Mouse (Mus musculus): ENCODE data around the gene Ggnbp2. TPM values are rescaled to one million over a fixed set of nuclear protein-coding genes. Genes with fewer than 3 reads are reported as not detected.
A peak's percentile ranks its signal among the peaks of the same experiment; 100 is the strongest.
"Not testable (repeated sequence)": the region's sequence is repeated elsewhere in the genome, so short reads cannot be mapped to it uniquely, and the experiment has no call there.

Ggnbp2 gene
- total and polyA plus RNA-seq, 3 experiments = 142 to 170 (median 156) TPM

DNA sequence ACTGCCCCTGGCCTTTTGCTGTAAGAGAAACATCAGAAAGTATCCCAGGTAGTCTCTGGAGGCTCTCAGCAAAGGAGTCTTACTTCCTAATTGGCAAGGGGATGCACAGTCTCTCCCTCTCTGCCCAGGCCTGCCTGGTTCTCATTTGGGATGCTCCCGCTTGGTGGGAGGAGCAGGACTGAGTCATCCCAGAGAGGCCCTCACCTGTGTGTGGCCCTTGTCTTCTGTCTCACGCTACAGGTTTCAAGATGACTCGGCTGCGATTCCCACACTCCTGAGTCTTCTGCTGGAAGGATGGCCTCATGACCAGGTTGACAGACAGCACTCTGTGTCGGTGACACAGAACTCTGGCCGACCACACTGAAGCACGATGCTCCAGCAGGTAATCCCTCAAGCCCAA is 11.7 kb upstream of the Ggnbp2 start:
- peaks cover 72% of the 10 kb centered on the region for H3K36me3 ChIP-seq (replicated peaks)
- no peak for DNase-seq (ENCODE audit: low spot score)
- H3K4me3 ChIP-seq (ENCODE audit: low read depth, low read length) = no peak overlapping the region
- no peaks in the 10 kb centered on the region for H3K9me3 ChIP-seq (replicated peaks)
- no peak for ATAC-seq (ENCODE audit: extremely low read depth, insufficient number of reproducible peaks, low FRiP score, poor library complexity, severe bottlenecking)
- peaks cover 45% of the 10 kb centered on the region for H3K4me1 ChIP-seq (ENCODE audit: insufficient read depth, low read depth, low read length)
- H3K27me3 ChIP-seq (ENCODE audit: insufficient read depth, low read length) = no peaks in the 10 kb centered on the region
- TF ChIP-seq GATA1 (IDR thresholded peaks at IDR 0.05; ENCODE audit: borderline replicate concordance, low read length) = no peak
- no peak for TF ChIP-seq TAL1 (conservative IDR thresholded peaks at IDR 0.05; ENCODE audit: low read depth, low read length)
- TF ChIP-seq CTCF (IDR thresholded peaks at IDR 0.05; ENCODE audit: low read depth, low read length) = no peak
- TF ChIP-seq POLR2AphosphoS5 (IDR thresholded peaks at IDR 0.05; ENCODE audit: insufficient replicate concordance, low read depth, low read length) = no peak
- no peak for TF ChIP-seq GATA2 (IDR thresholded peaks at IDR 0.05; ENCODE audit: borderline replicate concordance, low read depth, low read length)

DNA sequence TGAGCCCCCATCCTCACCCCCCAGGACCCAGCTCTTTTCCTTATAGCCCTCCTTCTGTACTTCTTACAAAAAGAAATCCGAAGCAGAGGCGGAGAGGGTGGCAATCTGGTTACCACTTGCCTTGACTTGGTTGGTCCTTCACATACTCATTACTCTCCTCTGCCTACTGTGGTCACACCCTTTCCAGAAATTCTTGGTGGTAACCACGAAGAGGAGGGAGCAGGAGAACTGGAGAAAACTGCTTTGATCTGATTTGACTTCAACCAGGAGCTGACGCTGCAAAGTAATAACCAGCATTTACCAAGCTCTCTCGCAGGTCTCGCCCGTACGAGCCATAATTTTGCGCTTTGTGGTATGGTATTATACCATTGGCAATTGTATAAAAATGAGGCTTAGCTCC is 10.4 kb upstream of the Ggnbp2 start:
- Histone ChIP-seq H3K4me3 (ENCODE audit: low read depth, low read length) (peak overlapping the region; percentile 85), H3K36me3 (replicated peaks) (peaks cover 70% of the 10 kb centered on the region), H3K9me3 (replicated peaks) (no peaks in the 10 kb centered on the region), H3K4me1 (ENCODE audit: insufficient read depth, low read depth, low read length) (peaks cover 52% of the 10 kb centered on the region), H3K27me3 (ENCODE audit: insufficient read depth, low read length) (no peaks in the 10 kb centered on the region)
- ATAC-seq (ENCODE audit: extremely low read depth, insufficient number of reproducible peaks, low FRiP score, poor library complexity, severe bottlenecking) (no peak), DNase-seq (ENCODE audit: low spot score) (no peak)
- TF ChIP-seq CTCF (IDR thresholded peaks at IDR 0.05; ENCODE audit: low read depth, low read length) (no peak), TAL1 (conservative IDR thresholded peaks at IDR 0.05; ENCODE audit: low read depth, low read length) (no peak), GATA2 (IDR thresholded peaks at IDR 0.05; ENCODE audit: borderline replicate concordance, low read depth, low read length) (no peak), POLR2AphosphoS5 (IDR thresholded peaks at IDR 0.05; ENCODE audit: insufficient replicate concordance, low read depth, low read length) (no peak), GATA1 (IDR thresholded peaks at IDR 0.05; ENCODE audit: borderline replicate concordance, low read length) (no peak)

DNA sequence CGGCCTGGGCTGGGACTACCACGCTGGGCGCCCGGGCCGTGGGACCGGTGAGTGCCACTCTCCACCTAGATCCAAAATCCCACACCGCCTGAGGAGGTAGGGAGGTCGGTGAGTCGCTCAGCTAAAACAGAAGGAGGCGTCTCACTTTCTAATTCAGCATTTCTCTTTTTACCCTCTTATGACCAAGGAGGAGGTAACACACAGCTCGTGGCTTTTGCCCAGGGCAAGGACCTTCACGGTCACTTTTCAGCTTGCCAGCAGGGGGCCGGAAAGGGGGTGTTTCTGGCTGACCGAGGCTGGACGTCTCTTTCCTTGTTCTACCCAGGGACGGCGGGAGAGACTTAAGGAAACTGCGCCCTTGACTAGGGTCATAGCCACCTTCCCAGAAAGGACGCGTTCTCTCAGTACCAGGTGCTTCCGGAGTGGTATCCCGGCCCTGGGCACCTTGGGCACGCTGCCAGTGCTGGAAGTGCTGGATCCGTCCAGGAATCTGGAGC is 9.9 kb upstream of the Ggnbp2 start:
- peaks cover 68% of the 10 kb centered on the region for H3K36me3 ChIP-seq (replicated peaks)
- DNase-seq (ENCODE audit: low spot score) (peak; percentile 37), ATAC-seq (ENCODE audit: extremely low read depth, insufficient number of reproducible peaks, low FRiP score, poor library complexity, severe bottlenecking) (0 out of 2 replicates have a peak, but pooled peaks have one; percentile 22)
- peak overlapping the region; percentile 85 for H3K4me3 ChIP-seq (ENCODE audit: low read depth, low read length)
- H3K9me3 ChIP-seq (replicated peaks) = no peaks in the 10 kb centered on the region
- H3K4me1 ChIP-seq (ENCODE audit: insufficient read depth, low read depth, low read length) = peaks cover 52% of the 10 kb centered on the region
- TF ChIP-seq TAL1 (conservative IDR thresholded peaks at IDR 0.05; ENCODE audit: low read depth, low read length) (no peak), POLR2AphosphoS5 (IDR thresholded peaks at IDR 0.05; ENCODE audit: insufficient replicate concordance, low read depth, low read length) (no peak), GATA2 (IDR thresholded peaks at IDR 0.05; ENCODE audit: borderline replicate concordance, low read depth, low read length) (no peak), CTCF (IDR thresholded peaks at IDR 0.05; ENCODE audit: low read depth, low read length) (no peak), GATA1 (IDR thresholded peaks at IDR 0.05; ENCODE audit: borderline replicate concordance, low read length) (no peak)
- H3K27me3 ChIP-seq (ENCODE audit: insufficient read depth, low read length) = no peaks in the 10 kb centered on the region

DNA sequence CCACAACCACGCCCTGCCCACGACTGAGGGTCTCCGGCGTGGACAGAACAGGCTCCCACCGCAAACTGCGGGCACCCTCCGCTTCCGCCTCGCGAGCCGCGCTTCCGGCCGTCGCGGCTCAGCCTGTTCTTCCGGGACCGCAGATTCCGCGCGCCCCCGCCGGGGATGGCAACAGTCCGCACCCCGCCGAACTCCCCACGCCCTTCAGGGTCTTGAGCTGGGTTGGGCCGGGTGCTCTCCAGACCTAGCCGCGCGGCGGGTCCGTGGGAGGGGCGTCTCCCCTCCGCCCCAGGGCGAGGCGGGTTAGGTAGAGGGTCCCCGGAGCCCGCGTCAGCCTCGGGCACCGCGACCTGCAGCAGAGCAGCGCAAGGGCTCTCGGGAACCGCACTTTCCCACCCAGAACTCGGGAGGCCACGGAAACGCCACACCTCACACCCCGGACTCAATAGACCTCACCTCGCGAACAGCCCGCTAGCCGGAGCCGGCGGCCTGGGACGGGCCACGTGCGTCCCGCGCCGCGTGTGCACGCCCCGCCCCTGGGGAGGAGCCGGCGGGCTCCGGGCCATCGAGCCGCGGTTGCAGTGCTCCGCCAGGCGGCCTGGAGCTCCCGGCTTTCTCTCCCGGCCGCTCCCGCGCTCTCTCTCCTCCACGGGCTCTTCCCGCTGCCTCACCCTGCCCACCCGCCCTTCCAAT is 9.3 kb upstream of the Ggnbp2 start, which contains the start of the genes Myo19 and Pigw:
Gene Myo19 (plus strand): TSS at position 377 of the 693 bp plus-strand sequence.
Gene Pigw (minus strand): TSS at position 514 of the 693 bp plus-strand sequence.
- Histone ChIP-seq H3K27me3 (ENCODE audit: insufficient read depth, low read length) (no peaks in the 10 kb centered on the region), H3K9me3 (replicated peaks) (no peaks in the 10 kb centered on the region), H3K4me1 (ENCODE audit: insufficient read depth, low read depth, low read length) (peaks cover 52% of the 10 kb centered on the region), H3K4me3 (ENCODE audit: low read depth, low read length) (peak within 1 kb of the TSS; percentile 85), H3K36me3 (replicated peaks) (peaks cover 64% of the 10 kb centered on the region)
- TF ChIP-seq TAL1 (conservative IDR thresholded peaks at IDR 0.05; ENCODE audit: low read depth, low read length) (no peak), POLR2AphosphoS5 (IDR thresholded peaks at IDR 0.05; ENCODE audit: insufficient replicate concordance, low read depth, low read length) (no peak), CTCF (IDR thresholded peaks at IDR 0.05; ENCODE audit: low read depth, low read length) (no peak), GATA2 (IDR thresholded peaks at IDR 0.05; ENCODE audit: borderline replicate concordance, low read depth, low read length) (no peak), GATA1 (IDR thresholded peaks at IDR 0.05; ENCODE audit: borderline replicate concordance, low read length) (no peak)
- ATAC-seq (ENCODE audit: extremely low read depth, insufficient number of reproducible peaks, low FRiP score, poor library complexity, severe bottlenecking) (peak; percentile 57), DNase-seq (ENCODE audit: low spot score) (peak; percentile 90)

DNA sequence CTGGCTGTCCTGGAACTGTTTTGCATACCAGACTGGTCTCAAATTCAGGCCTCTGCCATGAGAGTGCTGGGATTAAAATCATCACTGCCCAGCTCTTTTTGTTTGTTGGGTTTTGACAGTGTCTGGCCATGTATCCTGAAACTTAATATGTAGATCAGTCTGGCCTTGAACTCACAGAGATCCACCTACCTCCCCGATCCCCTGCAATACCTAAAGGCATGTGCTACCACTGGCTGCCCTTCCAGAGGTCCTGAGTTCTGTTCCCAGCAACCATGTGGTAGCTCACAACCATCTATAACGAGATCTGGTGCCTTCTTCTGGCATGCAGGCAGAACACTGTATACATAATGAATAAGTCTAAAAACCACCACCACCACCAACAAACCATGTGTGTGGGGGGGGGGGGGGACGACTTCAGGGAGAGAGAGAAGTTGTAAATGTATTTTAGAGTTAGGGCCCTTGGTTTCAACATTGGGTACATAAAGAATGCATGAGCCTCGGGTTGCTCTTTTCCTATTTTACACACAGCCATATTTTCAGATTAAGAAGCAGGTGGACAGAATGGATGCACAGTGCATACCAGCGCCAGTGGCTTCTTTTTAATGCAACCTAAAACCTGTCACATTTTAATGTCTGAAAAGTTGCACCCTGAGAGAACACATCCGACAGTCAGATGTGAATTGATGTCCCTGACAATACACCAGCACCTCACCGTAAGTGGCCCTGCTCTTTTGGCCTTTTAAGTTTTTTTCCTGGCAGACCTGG is 8.6 kb upstream of the Ggnbp2 start:
- ATAC-seq (ENCODE audit: extremely low read depth, insufficient number of reproducible peaks, low FRiP score, poor library complexity, severe bottlenecking) = no peak
- H3K36me3 ChIP-seq (replicated peaks) = peaks cover 63% of the 10 kb centered on the region

DNA sequence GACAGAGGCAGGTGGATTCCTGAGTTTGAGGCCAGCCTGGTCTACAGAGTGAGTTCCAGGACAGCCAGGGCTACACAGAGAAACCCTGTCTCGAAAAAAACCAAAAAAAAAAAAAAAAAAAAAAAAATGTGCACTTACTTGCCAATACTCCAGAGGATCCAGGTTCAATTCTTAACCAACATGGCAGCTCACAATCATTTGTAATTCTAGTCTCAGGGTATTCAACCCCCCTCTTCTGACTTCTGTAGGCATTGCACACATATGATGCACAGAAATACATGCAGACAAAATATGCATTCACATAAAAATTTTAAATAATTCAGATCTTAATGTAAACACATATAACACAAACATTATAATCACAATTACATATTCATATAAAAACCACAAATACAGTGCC is 5.4 kb upstream of the Ggnbp2 start:
- not testable (repeated sequence) for H3K27me3 ChIP-seq (ENCODE audit: insufficient read depth, low read length)

More for the DNA sequence above, 8.6 kb upstream of the Ggnbp2 start:
- Histone ChIP-seq H3K4me3 (ENCODE audit: low read depth, low read length) (peak overlapping the region; percentile 85), H3K9me3 (replicated peaks) (no peaks in the 10 kb centered on the region), H3K4me1 (ENCODE audit: insufficient read depth, low read depth, low read length) (peaks cover 55% of the 10 kb centered on the region), H3K27me3 (ENCODE audit: insufficient read depth, low read length) (no peaks in the 10 kb centered on the region)
- TF ChIP-seq GATA1 (IDR thresholded peaks at IDR 0.05; ENCODE audit: borderline replicate concordance, low read length) = no peak
- TF ChIP-seq POLR2AphosphoS5 (IDR thresholded peaks at IDR 0.05; ENCODE audit: insufficient replicate concordance, low read depth, low read length) = no peak
- TF ChIP-seq CTCF (IDR thresholded peaks at IDR 0.05; ENCODE audit: low read depth, low read length) = no peak
- no peak for TF ChIP-seq GATA2 (IDR thresholded peaks at IDR 0.05; ENCODE audit: borderline replicate concordance, low read depth, low read length)
- TF ChIP-seq TAL1 (conservative IDR thresholded peaks at IDR 0.05; ENCODE audit: low read depth, low read length) = no peak
- DNase-seq (ENCODE audit: low spot score) = no peak

More for the DNA sequence above, 5.4 kb upstream of the Ggnbp2 start:
- Histone ChIP-seq H3K36me3 (replicated peaks) (peaks cover 38% of the 10 kb centered on the region), H3K4me1 (ENCODE audit: insufficient read depth, low read depth, low read length) (peaks cover 53% of the 10 kb centered on the region)
- not testable (repeated sequence) for H3K9me3 ChIP-seq (replicated peaks); DNase-seq (ENCODE audit: low spot score); H3K4me3 ChIP-seq (ENCODE audit: low read depth, low read length); ATAC-seq (ENCODE audit: extremely low read depth, insufficient number of reproducible peaks, low FRiP score, poor library complexity, severe bottlenecking)
